Mouse (Mus musculus) lung, embryonic 14.5 days (tissue): ENCODE measurements around the gene Wdr66. TPM values are rescaled to one million over a fixed set of nuclear protein-coding genes. Genes with fewer than 3 reads are reported as not detected.
"Not testable (repeated sequence)": the region's sequence is repeated elsewhere in the genome, so short reads cannot be mapped to it uniquely, and the experiment has no call there.

Experiments
- ATAC-seq: fragments of 200-750 bp; cut with Nextera tagmentation; 2 replicates; pipeline ENCODE4 v1.8.0; 2017; ENCODE audit warnings: mild to moderate bottlenecking, moderate TSS enrichment, moderate library complexity; ENCODE audit not compliant: insufficient read depth
- DNase-seq: peaks from one replicate; pipeline ENCODE4 v3.0.0-alpha.2; 2015
- H3K27ac ChIP-seq: fragments of 300-500 bp; sonication (generic); 2 replicates; pipeline ENCODE4 v1.5.1; 2014; ENCODE audit warnings: low read depth, mild to moderate bottlenecking, moderate library complexity
- H3K27me3 ChIP-seq: fragments of 300-500 bp; sonication (generic); 2 replicates; pipeline ENCODE4 v1.6.1; 2014; ENCODE audit warnings: low read length, control low read depth; ENCODE audit not compliant: insufficient read depth
- H3K36me3 ChIP-seq: fragments of 300-500 bp; sonication (generic); 2 replicates; pipeline ENCODE4 v1.6.1; 2014; ENCODE audit warnings: control low read depth; ENCODE audit not compliant: insufficient read depth
- H3K4me1 ChIP-seq: fragments of 300-500 bp; sonication (generic); 2 replicates; pipeline ENCODE4 v1.6.1; 2014; ENCODE audit warnings: antibody characterized with exemption, control low read depth; ENCODE audit not compliant: insufficient read depth
- H3K4me2 ChIP-seq: fragments of 300-500 bp; sonication (generic); 2 replicates; pipeline ENCODE4 v1.6.1; 2014; ENCODE audit warnings: mild to moderate bottlenecking
- H3K4me3 ChIP-seq: fragments of 300-500 bp; sonication (generic); 2 replicates; pipeline ENCODE4 v1.5.1; 2014; ENCODE audit warnings: low read depth, low read length
- H3K9ac ChIP-seq: fragments of 300-500 bp; sonication (generic); 2 replicates; pipeline ENCODE4 v1.6.1; 2014
- H3K9me3 ChIP-seq: fragments of 300-500 bp; sonication (generic); 2 replicates; pipeline ENCODE4 v1.6.1; 2016; ENCODE audit warnings: low read depth, low read length, control low read depth
- CTCF ChIP-seq: IDR thresholded peaks from 2 replicates; pipeline ENCODE4 v1.5.1; 2016; ENCODE audit warnings: antibody characterized with exemption, low read depth
- WGBS: fragments of 180-500 bp; shearing (Covaris S2); extraction: QIAGEN DNeasy Blood & Tissue Kit; methylation state at CpG from one replicate; pipeline ENCODE4 v1.1.7; 2014; 5-methylcytosine and 5-hydroxymethylcytosine counted together
- polyA plus RNA-seq: library from polyadenylated mRNA; unstranded; fragments of >200 nt; fragmentation: Nextera tagmentation; extraction: Ambion mirVana; gene quantifications from 2 replicates; pipeline ENCODE4 v1.2.1, GENCODE M21; 2014

Gene Wdr66
- polyA plus RNA-seq, result 0.57 and 0.78 TPM in 2 replicates

GRCm38 (mm10) chr5:123251834-123252233 lies at the start of gene Wdr66:
Wdr66 (plus strand) TSS chr5:123252102.
- Histone ChIP-seq H3K4me3 (peak within 1 kb of the TSS; percentile 18), H3K36me3 (peaks cover 13% of the 10 kb centered on the region; the same call in 1 of the 2 replicates), H3K9ac (0 out of 2 replicates have a peak within 1 kb of the TSS, but pooled peaks have one; percentile 5), H3K4me2 (peak within 1 kb of the TSS; percentile 56), H3K27me3 (no peaks in the 10 kb centered on the region), H3K9me3 (no peaks in the 10 kb centered on the region), H3K4me1 (no peaks in the 10 kb centered on the region), H3K27ac (no peak within 1 kb of the TSS)
- TF ChIP-seq CTCF, result peak; percentile 96
- DNase-seq (peak; percentile 96), ATAC-seq (peak; percentile 87)
- WGBS, result 2% methylated on average over 18 of the region's 18 CpGs

- H3K9me3 ChIP-seq, H3K36me3 ChIP-seq, H3K4me1 ChIP-seq, H3K27ac ChIP-seq, H3K4me2 ChIP-seq, ATAC-seq, H3K9ac ChIP-seq, DNase-seq, H3K27me3 ChIP-seq, H3K4me3 ChIP-seq: not testable (repeated sequence)
- WGBS, result 46% methylated on average over 4 of the region's 4 CpGs
Observed at GRCm38 (mm10) chr5:123202771-123203170, 49.1 kb upstream of the Wdr66 start.

GRCm38 (mm10) chr5:123203591-123203990 lies 48.3 kb upstream of the Wdr66 start:
- not testable (repeated sequence) for H3K4me1 ChIP-seq, H3K4me3 ChIP-seq, H3K27me3 ChIP-seq, H3K36me3 ChIP-seq, H3K9me3 ChIP-seq, DNase-seq, H3K4me2 ChIP-seq, H3K9ac ChIP-seq, H3K27ac ChIP-seq, ATAC-seq
- WGBS, result 76% methylated on average over 7 of the region's 7 CpGs

- H3K27ac ChIP-seq, ATAC-seq, H3K4me3 ChIP-seq, H3K9me3 ChIP-seq, H3K27me3 ChIP-seq, H3K36me3 ChIP-seq, DNase-seq, H3K9ac ChIP-seq, H3K4me2 ChIP-seq, H3K4me1 ChIP-seq: not testable (repeated sequence)
- 80% methylated on average over 3 of the region's 5 CpGs for WGBS
Observed at GRCm38 (mm10) chr5:123222346-123223050, 29.4 kb upstream of the Wdr66 start.

- Histone ChIP-seq H3K27ac (no peak overlapping the region), H3K4me1 (no peaks in the 10 kb centered on the region), H3K4me2 (no peak overlapping the region), H3K9ac (no peak overlapping the region), H3K9me3 (peaks cover 4% of the 10 kb centered on the region; the same call in 1 of the 2 replicates), H3K4me3 (no peak overlapping the region), H3K36me3 (no peaks in the 10 kb centered on the region), H3K27me3 (no peaks in the 10 kb centered on the region)
- ATAC-seq (no peak), DNase-seq (no peak)
- TF ChIP-seq CTCF, result no peak
- WGBS, result 73% methylated on average over 4 of the region's 4 CpGs
Observed at GRCm38 (mm10) chr5:123223051-123223410, 28.9 kb upstream of the Wdr66 start.

GRCm38 (mm10) chr5:123223861-123224260 lies 28.0 kb upstream of the Wdr66 start:
- DNase-seq, H3K4me2 ChIP-seq, H3K27ac ChIP-seq, H3K4me1 ChIP-seq, H3K27me3 ChIP-seq, ATAC-seq, H3K9ac ChIP-seq, H3K36me3 ChIP-seq, H3K9me3 ChIP-seq, H3K4me3 ChIP-seq: not testable (repeated sequence)
- 0 out of 2 replicates have a peak, but pooled peaks have one; percentile 1 for TF ChIP-seq CTCF
- 49% methylated on average over 6 of the region's 6 CpGs for WGBS

- H3K36me3 ChIP-seq, result 0 out of 2 replicates have a peak, but pooled peaks cover 4% of the 10 kb centered on the region
- no peak overlapping the region for H3K9ac ChIP-seq
- ATAC-seq (no peak), DNase-seq (no peak)
- H3K27me3 ChIP-seq, result no peaks in the 10 kb centered on the region
- H3K4me1 ChIP-seq, result peaks cover 4% of the 10 kb centered on the region; the same call in 1 of the 2 replicates
- H3K9me3 ChIP-seq, result no peaks in the 10 kb centered on the region
- H3K4me2 ChIP-seq, result no peak overlapping the region
- no peak for TF ChIP-seq CTCF
- no peak overlapping the region for H3K4me3 ChIP-seq
- WGBS, result 76% methylated on average over 7 of the region's 7 CpGs
- H3K27ac ChIP-seq, result no peak overlapping the region
Observed at GRCm38 (mm10) chr5:123226851-123227250, 25.1 kb upstream of the Wdr66 start.
